Mouse (Mus musculus) CH12.LX (cell line): Measurements from ENCODE around the gene Ppp1r1a.
A peak's percentile ranks its signal among the peaks of the same experiment; 100 is the strongest.

Source experiments
- CHD2 ChIP-seq: IDR thresholded peaks from 2 replicates; pipeline ENCODE4 v1.6.1; 2011; ENCODE audit warnings: low read length, improper control_type of control experiment
- CTCF ChIP-seq, 2 experiments: IDR thresholded peaks in 1 of 2; conservative IDR thresholded peaks in 1 of 2; 2 replicates each; pipeline ENCODE4 v1.5.1; 2011 to 2012; ENCODE audit warnings: low read depth in 2 of 2, low read length in 2 of 2, improper control_type of control experiment in 1 of 2, inconsistent platforms in 1 of 2, mild to moderate bottlenecking in 1 of 2, moderate library complexity in 1 of 2
- ETS1 ChIP-seq: conservative IDR thresholded peaks from 2 replicates; pipeline ENCODE4 v1.6.1; 2012; ENCODE audit warnings: low read depth, mild to moderate bottlenecking, inconsistent platforms, low read length, improper control_type of control experiment, moderate library complexity
- MXI1 ChIP-seq: IDR thresholded peaks from 2 replicates; pipeline ENCODE4 v1.6.1; 2011; ENCODE audit warnings: mild to moderate bottlenecking, low read depth, low read length, improper control_type of control experiment
- NELFE ChIP-seq: IDR thresholded peaks from 2 replicates; pipeline ENCODE4 v1.6.1; 2011; ENCODE audit warnings: low read depth, low read length, improper control_type of control experiment
- POLR2A ChIP-seq: IDR thresholded peaks from 2 replicates; pipeline ENCODE4 v1.6.1; 2011; ENCODE audit warnings: low read depth, mild to moderate bottlenecking, improper control_type of control experiment, low read length
- TBP ChIP-seq: conservative IDR thresholded peaks from 2 replicates; pipeline ENCODE4 v1.6.1; 2011; ENCODE audit warnings: low read depth, low read length, improper control_type of control experiment

DNA sequence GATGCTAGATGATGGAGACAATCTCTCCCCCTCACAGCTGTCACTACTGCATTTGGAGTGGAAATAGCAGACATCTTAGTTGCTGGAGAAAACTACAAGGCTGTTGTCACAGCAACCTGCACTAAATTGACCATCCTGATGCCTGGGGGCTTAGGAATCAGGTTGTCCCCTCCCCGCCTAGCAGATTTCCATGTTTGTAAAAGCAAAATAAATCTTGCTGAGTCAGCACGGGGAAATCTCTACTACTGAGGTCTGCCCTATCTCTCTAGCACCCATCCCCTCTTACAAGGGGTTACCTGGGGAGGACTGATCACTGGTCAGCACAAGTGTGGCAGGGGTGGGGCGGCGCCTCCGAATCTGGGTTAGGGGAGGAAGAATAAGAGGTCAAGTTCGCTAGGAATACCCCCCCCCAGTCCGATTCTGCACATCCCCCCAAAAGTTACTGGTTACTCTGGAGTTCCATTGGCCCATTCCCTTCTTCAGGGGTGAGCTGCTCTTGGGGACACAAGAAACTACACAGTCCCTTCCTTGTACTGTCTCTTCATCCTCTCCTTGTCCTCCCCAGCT lies 3.7 kb downstream of the Ppp1r1a start:
- TF ChIP-seq MXI1 (no peak), TBP (no peak), POLR2A (no peak), CHD2 (no peak), NELFE (no peak), CTCF (conservative IDR thresholded peaks at IDR 0.05 in 1 of 2, IDR thresholded peaks at IDR 0.05 in 1 of 2; ENCODE audit: low read depth in 2 of 2, low read length in 2 of 2) (0 out of 4 replicates have a peak, but pooled peaks of 1 of the 2 experiments have one; percentile 4), ETS1 (no peak)
